Mouse (Mus musculus) embryo, embryonic 10.5 days (tissue): ENCODE data around the gene Mark2.
"Not testable (repeated sequence)": the region's sequence is repeated elsewhere in the genome, so short reads cannot be mapped to it uniquely, and the experiment has no call there.

Experiments
- DNase-seq: peaks from one replicate; pipeline ENCODE4 v3.0.0-alpha.2; 2015; ENCODE audit warnings: low spot score

Gene Mark2

GRCm38 (mm10) chr19:7341512-7342397 lies at the start of gene Mark2:
TSS of gene Mark2 (minus strand) at chr19:7341860.
- peak; percentile 100 for DNase-seq

- DNase-seq, result no peak
These were observed 46.8 kb upstream of the Mark2 start for GRCm38 (mm10) chr19:7388488-7388887.

GRCm38 (mm10) chr19:7386042-7386441 lies 44.4 kb upstream of the Mark2 start:
- DNase-seq, result no peak

GRCm38 (mm10) chr19:7382903-7383865 lies 41.5 kb upstream of the Mark2 start, which contains the start of gene Spindoc:
TSS of gene Spindoc (minus strand) at chr19:7382994.
- DNase-seq, result peak; percentile 97

- DNase-seq, result peak; percentile 83
These were observed 40.7 kb upstream of the Mark2 start for GRCm38 (mm10) chr19:7382248-7382902.

GRCm38 (mm10) chr19:7381906-7382247 lies 40.2 kb upstream of the Mark2 start:
- DNase-seq, result no peak

GRCm38 (mm10) chr19:7377639-7378038 lies 36.0 kb upstream of the Mark2 start:
- DNase-seq, result no peak

- no peak for DNase-seq
These were observed 32.8 kb upstream of the Mark2 start for GRCm38 (mm10) chr19:7374491-7374890.

- not testable (repeated sequence) for DNase-seq
These were observed 27.8 kb upstream of the Mark2 start for GRCm38 (mm10) chr19:7369469-7369868.

- no peak for DNase-seq
These were observed 12.0 kb upstream of the Mark2 start for GRCm38 (mm10) chr19:7353636-7354035.

- DNase-seq, result no peak
These were observed 11.3 kb upstream of the Mark2 start for GRCm38 (mm10) chr19:7352809-7353495.

- no peak for DNase-seq
These were observed 8.3 kb upstream of the Mark2 start for GRCm38 (mm10) chr19:7349993-7350392.

GRCm38 (mm10) chr19:7345235-7345755 lies 3.6 kb upstream of the Mark2 start:
- peak; percentile 92 for DNase-seq

GRCm38 (mm10) chr19:7342646-7343045 lies 986 bp upstream of the Mark2 start:
- no peak for DNase-seq

GRCm38 (mm10) chr19:7340780-7341475 lies 732 bp downstream of the Mark2 start:
- DNase-seq, result no peak

GRCm38 (mm10) chr19:7340371-7340779 lies 1.3 kb downstream of the Mark2 start:
- peak; percentile 28 for DNase-seq

GRCm38 (mm10) chr19:7339867-7340266 lies 1.8 kb downstream of the Mark2 start:
- no peak for DNase-seq

- DNase-seq, result no peak
These were observed 2.6 kb downstream of the Mark2 start for GRCm38 (mm10) chr19:7339026-7339425.

GRCm38 (mm10) chr19:7337781-7338342 lies 3.8 kb downstream of the Mark2 start:
- no peak for DNase-seq

GRCm38 (mm10) chr19:7335656-7336055 lies 6.0 kb downstream of the Mark2 start:
- no peak for DNase-seq
